Mouse (Mus musculus) small intestine, adult 2 months (tissue): ENCODE results near the gene Ung.

Source experiments
- CTCF ChIP-seq: fragments of 200-500 bp; IDR thresholded peaks from 2 replicates; pipeline ENCODE4 v1.5.1; 2012; ENCODE audit warnings: low read depth, mild to moderate bottlenecking, control low read depth, inconsistent platforms, low read length, moderate library complexity, mixed read lengths; ENCODE audit not compliant: insufficient replicate concordance, insufficient read length; ENCODE audit errors: extremely low read depth
- POLR2A ChIP-seq: fragments of 200-500 bp; IDR thresholded peaks from 2 replicates; pipeline ENCODE4 v1.6.1; 2012; ENCODE audit warnings: low read depth, mild to moderate bottlenecking, control low read depth, inconsistent platforms, low read length, moderate library complexity

- TF ChIP-seq POLR2A (no peak), CTCF (no peak)
Measured at GRCm38 (mm10) chr5:114130698-114131520, 723 bp downstream of the Ung start.
